Mouse (Mus musculus): ENCODE results near the gene Dbndd1.

GRCm38 (mm10) chr8:123499556-123499955 lies 15.7 kb downstream of the Dbndd1 start:
- no peak for TF ChIP-seq CTCF (IDR thresholded peaks at IDR 0.05; ENCODE audit: low read depth)
- TF ChIP-seq EP300 (optimal IDR thresholded peaks at IDR 0.05) = no peak

Data from stomach, postnatal 0 days (tissue).